Mouse (Mus musculus): ENCODE measurements around the gene Gpx8.
"Not testable (repeated sequence)": the region's sequence is repeated elsewhere in the genome, so short reads cannot be mapped to it uniquely, and the experiment has no call there.

Gpx8 gene

GRCm38 (mm10) chr13:113023274-113024143, 22.7 kb downstream of the Gpx8 start:
- DNase-seq (ENCODE audit: low spot score) = no peak

- no peak for DNase-seq (ENCODE audit: low spot score)
Observed at GRCm38 (mm10) chr13:113022467-113022866, 23.7 kb downstream of the Gpx8 start.

GRCm38 (mm10) chr13:113021521-113021920, 24.7 kb downstream of the Gpx8 start:
- no peak for DNase-seq (ENCODE audit: low spot score)

- DNase-seq (ENCODE audit: low spot score) = not testable (repeated sequence)
Observed at GRCm38 (mm10) chr13:113013174-113013953, 32.8 kb downstream of the Gpx8 start.

- no peak for DNase-seq (ENCODE audit: low spot score)
Observed at GRCm38 (mm10) chr13:113012683-113013082, 33.5 kb downstream of the Gpx8 start.

GRCm38 (mm10) chr13:113000576-113001318, 45.5 kb downstream of the Gpx8 start:
- no peak for DNase-seq (ENCODE audit: low spot score)

- DNase-seq (ENCODE audit: low spot score) = no peak
Observed at GRCm38 (mm10) chr13:113000090-113000489, 46.1 kb downstream of the Gpx8 start.

GRCm38 (mm10) chr13:112998427-112999201, 47.6 kb downstream of the Gpx8 start:
- no peak for DNase-seq (ENCODE audit: low spot score)

GRCm38 (mm10) chr13:112997369-112997768, 48.8 kb downstream of the Gpx8 start:
- DNase-seq (ENCODE audit: low spot score) = no peak

- no peak for DNase-seq (ENCODE audit: low spot score)
Observed at GRCm38 (mm10) chr13:112996407-112996806, 49.8 kb downstream of the Gpx8 start.

- DNase-seq (ENCODE audit: low spot score) = peak; percentile 46
Observed at GRCm38 (mm10) chr13:112994191-112994590, 52.0 kb downstream of the Gpx8 start.

GRCm38 (mm10) chr13:112993531-112994152, 52.6 kb downstream of the Gpx8 start, which contains the start of gene Mcidas:
Gene Mcidas, plus strand, starts transcription at chr13:112993845.
- DNase-seq (ENCODE audit: low spot score) = peak; percentile 59

Measured in testis, postnatal 14 days (tissue).